Mouse (Mus musculus): ENCODE data around the gene Six1. TPM values are rescaled to one million over a fixed set of nuclear protein-coding genes. Genes with fewer than 3 reads are reported as not detected.
"Not testable (repeated sequence)": the region's sequence is repeated elsewhere in the genome, so short reads cannot be mapped to it uniquely, and the experiment has no call there.

Six1 gene
- 0.12 and 0.16 TPM in 2 replicates for polyA plus RNA-seq (2014; fragmentation: Nextera tagmentation; extraction: Ambion mirVana)

DNA sequence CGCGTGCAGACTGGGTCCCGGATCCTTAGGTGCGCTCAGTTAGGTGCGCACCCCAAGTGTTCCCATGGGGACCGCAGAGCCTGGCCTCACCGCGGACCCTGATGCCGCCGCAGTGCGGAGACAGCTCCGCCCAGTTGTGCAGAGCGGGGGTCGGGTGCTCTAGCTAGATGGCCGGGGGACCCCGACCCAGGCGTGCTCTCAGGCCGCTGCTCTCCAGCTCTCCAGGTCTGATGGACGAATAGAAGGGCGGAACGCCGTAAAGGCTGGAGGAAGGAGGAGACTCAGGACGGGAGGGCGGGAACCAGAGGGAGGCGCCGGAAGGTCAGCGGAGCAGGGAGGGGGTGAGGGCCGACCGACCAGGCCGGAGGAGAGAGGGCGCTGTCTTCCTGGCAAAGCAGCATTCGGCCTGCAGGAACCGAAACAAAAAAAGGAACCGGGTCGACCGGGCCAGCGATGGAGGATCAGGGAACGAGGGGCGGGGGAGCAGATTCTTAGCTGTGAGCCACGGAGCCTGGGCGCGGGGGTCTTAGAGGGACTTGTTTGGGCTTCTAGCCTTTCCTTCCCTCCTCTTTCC lies at the start of gene Six1:
TSS of gene Six1 (minus strand) at position 220 of the 574 bp plus-strand sequence.
- WGBS = under 1% methylated on average over 41 of the region's 42 CpGs
- ATAC-seq (ENCODE audit: low FRiP score, low TSS enrichment) = peak; percentile 93
- Histone ChIP-seq H3K27ac (ENCODE audit: low read depth, low read length) (no peak within 1 kb of the TSS), H3K36me3 (ENCODE audit: control insufficient read depth, insufficient read depth, low read length) (no peaks in the 10 kb centered on the region), H3K4me2 (replicated peaks; ENCODE audit: low read depth, low read length) (peak within 1 kb of the TSS; percentile 86), H3K4me1 (ENCODE audit: control insufficient read depth, insufficient read depth, low read length) (no peaks in the 10 kb centered on the region), H3K9me3 (ENCODE audit: control insufficient read depth, low read length) (no peaks in the 10 kb centered on the region), H3K9ac (ENCODE audit: low read depth, low read length) (peak within 1 kb of the TSS; percentile 44; the same call in 1 of the 2 replicates), H3K4me3 (ENCODE audit: low read length) (peak within 1 kb of the TSS; percentile 52), H3K27me3 (ENCODE audit: control insufficient read depth, insufficient read depth, low read length) (peaks cover 73% of the 10 kb centered on the region)

DNA sequence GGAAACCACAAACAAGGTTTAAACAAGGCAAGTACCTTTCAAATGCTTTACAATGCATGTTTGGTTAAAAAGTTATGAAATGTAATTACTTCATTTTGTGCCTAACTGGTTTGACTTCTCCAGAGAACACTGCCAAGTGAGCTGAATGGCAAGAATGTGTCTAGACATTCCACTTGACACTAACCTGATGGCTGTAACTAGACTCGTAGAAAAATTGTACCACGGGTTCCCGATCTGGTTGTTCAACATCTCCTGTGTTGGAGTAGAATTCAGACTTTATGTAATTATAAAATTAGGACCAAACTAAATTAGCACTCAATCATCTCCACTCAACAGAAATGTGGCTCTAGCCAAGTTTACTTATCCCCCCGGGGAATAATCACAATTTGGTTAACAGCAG lies 44.9 kb upstream of the Six1 start:
- 83% methylated on average over 4 of the region's 4 CpGs for WGBS
- H3K4me1 ChIP-seq (ENCODE audit: control insufficient read depth, insufficient read depth, low read length) = no peaks in the 10 kb centered on the region
- H3K9ac ChIP-seq (ENCODE audit: low read depth, low read length) = no peak overlapping the region
- no peak overlapping the region for H3K27ac ChIP-seq (ENCODE audit: low read depth, low read length)
- H3K27me3 ChIP-seq (ENCODE audit: control insufficient read depth, insufficient read depth, low read length) = no peaks in the 10 kb centered on the region
- H3K4me3 ChIP-seq (ENCODE audit: low read length) = no peak overlapping the region
- H3K9me3 ChIP-seq (ENCODE audit: control insufficient read depth, low read length) = no peaks in the 10 kb centered on the region
- peaks cover 14% of the 10 kb centered on the region for H3K36me3 ChIP-seq (ENCODE audit: control insufficient read depth, insufficient read depth, low read length)
- no peak overlapping the region for H3K4me2 ChIP-seq (replicated peaks; ENCODE audit: low read depth, low read length)
- ATAC-seq (ENCODE audit: low FRiP score, low TSS enrichment) = no peak

DNA sequence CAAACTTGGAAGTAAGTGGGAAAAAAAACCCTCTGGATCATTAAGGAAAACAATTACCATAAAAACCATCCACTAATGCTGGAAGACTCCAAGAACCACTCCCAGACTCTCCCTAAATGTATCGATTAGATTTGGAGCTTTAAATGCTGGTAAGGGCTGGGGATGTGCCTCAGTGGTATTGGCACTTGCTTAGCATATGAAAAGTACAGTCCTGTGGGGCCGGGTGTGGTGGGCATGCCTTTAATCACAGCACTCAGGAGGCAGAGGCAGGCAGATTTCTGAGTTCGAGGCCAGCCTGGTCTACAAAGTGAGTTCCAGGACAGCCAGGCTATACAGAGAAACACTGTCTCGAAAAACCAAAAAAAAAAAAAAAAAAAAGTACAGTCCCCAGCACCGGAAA lies 42.5 kb upstream of the Six1 start:
- not testable (repeated sequence) for H3K9ac ChIP-seq (ENCODE audit: low read depth, low read length); H3K36me3 ChIP-seq (ENCODE audit: control insufficient read depth, insufficient read depth, low read length); H3K27me3 ChIP-seq (ENCODE audit: control insufficient read depth, insufficient read depth, low read length); ATAC-seq (ENCODE audit: low FRiP score, low TSS enrichment); H3K9me3 ChIP-seq (ENCODE audit: control insufficient read depth, low read length); H3K4me1 ChIP-seq (ENCODE audit: control insufficient read depth, insufficient read depth, low read length); H3K4me2 ChIP-seq (replicated peaks; ENCODE audit: low read depth, low read length); H3K4me3 ChIP-seq (ENCODE audit: low read length); H3K27ac ChIP-seq (ENCODE audit: low read depth, low read length)
- WGBS = 90% methylated on average over 5 of the region's 5 CpGs

DNA sequence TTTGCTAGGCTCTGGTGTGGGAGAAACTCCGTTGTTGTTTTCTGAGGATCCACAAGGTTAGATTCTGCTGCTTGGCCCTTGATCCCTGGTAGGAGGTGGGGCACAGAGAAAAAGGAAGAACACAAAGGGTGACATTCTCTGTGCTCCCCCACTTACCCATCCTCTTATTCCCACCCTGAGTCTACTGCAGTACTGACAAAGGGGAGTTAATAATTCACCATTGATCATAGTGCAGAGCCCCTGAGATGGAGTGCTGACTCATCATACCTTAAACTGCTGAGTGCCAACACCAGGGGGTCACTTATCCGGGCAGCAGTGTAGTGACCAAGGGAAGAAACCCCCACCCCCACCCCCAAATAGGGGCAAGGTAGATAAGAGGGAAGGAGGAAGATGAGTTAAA lies 40.9 kb upstream of the Six1 start:
- WGBS = 27% methylated on average over 2 of the region's 2 CpGs
- Histone ChIP-seq H3K27me3 (ENCODE audit: control insufficient read depth, insufficient read depth, low read length) (no peaks in the 10 kb centered on the region), H3K9me3 (ENCODE audit: control insufficient read depth, low read length) (no peaks in the 10 kb centered on the region), H3K27ac (ENCODE audit: low read depth, low read length) (no peak overlapping the region), H3K4me1 (ENCODE audit: control insufficient read depth, insufficient read depth, low read length) (no peaks in the 10 kb centered on the region), H3K9ac (ENCODE audit: low read depth, low read length) (no peak overlapping the region), H3K4me2 (replicated peaks; ENCODE audit: low read depth, low read length) (no peak overlapping the region), H3K4me3 (ENCODE audit: low read length) (no peak overlapping the region), H3K36me3 (ENCODE audit: control insufficient read depth, insufficient read depth, low read length) (no peaks in the 10 kb centered on the region)
- no peak for ATAC-seq (ENCODE audit: low FRiP score, low TSS enrichment)

DNA sequence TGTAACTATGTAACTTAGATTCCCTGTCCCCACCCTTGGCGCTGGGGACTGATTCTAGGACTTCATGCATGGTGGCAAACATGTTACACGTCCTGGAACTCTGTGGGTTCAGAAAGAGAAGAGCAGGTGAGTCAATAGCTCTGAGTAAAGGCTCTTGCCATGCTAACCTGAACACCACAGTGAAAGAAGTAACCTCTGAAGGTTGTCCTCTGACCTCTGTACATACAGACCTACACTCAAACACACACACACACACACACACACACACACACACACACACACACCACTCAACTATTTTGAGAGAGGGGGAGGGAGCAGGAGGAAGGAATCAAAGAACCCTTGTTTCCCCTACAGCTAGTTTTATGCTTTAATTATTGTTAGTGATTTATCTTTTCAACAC lies 40.5 kb upstream of the Six1 start:
- Histone ChIP-seq H3K9ac (ENCODE audit: low read depth, low read length) (no peak overlapping the region), H3K36me3 (ENCODE audit: control insufficient read depth, insufficient read depth, low read length) (no peaks in the 10 kb centered on the region), H3K4me1 (ENCODE audit: control insufficient read depth, insufficient read depth, low read length) (no peaks in the 10 kb centered on the region), H3K27ac (ENCODE audit: low read depth, low read length) (no peak overlapping the region), H3K27me3 (ENCODE audit: control insufficient read depth, insufficient read depth, low read length) (no peaks in the 10 kb centered on the region), H3K9me3 (ENCODE audit: control insufficient read depth, low read length) (no peaks in the 10 kb centered on the region), H3K4me2 (replicated peaks; ENCODE audit: low read depth, low read length) (no peak overlapping the region), H3K4me3 (ENCODE audit: low read length) (no peak overlapping the region)
- ATAC-seq (ENCODE audit: low FRiP score, low TSS enrichment) = 0 out of 2 replicates have a peak, but pooled peaks have one; percentile 24
- 70% methylated on average over 2 of the region's 2 CpGs for WGBS

DNA sequence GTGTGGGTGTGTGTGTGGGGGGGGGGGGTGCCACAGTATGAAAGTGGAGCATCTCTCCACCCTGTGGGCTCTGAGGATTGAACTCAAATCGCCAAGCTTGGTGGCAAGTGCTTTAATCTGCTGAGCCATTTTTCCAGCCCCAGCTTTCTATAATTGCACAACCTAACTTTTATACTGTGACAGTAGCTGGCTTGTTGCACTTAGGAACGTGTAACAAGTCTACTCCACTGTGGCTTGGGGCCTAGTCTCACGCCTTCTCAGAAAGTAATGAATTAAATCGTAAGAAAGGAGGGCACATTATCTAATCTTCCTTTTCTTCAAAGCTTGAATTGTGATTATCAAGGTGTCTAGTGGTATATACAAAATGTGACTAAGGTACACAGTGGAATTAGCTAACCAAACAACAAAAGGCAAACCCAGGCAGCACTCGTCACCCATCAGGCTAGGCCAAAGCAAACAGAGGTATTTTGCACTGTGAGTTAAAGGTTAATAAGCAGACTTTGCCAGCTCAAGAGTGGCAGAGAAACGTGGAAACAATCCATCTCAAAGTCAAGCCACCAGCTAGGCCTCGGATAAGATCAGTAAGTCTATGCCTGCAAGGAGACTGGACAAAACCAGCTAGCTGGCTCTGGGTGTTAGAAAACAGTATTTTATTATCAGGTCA lies 37.1 kb upstream of the Six1 start:
- ATAC-seq (ENCODE audit: low FRiP score, low TSS enrichment) = no peak

DNA sequence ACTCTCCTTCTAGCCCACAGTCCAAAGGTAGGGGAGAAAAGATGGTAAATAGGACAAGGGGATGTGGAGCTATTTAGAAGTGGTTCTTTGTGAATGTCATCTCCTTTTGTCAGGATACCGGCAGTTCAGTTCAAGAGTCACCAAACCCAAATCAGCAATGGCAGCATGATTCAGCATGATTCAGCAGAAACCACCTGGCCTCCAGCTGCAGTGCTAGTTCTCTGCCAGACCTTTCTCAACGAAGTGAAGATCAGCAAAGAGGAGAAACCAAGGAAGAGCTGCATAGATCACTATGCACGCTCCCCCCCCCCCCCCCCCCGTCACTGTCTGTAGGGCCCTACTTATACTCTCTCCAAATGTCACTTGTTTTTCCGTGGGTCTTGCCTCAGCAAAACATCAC lies 35.2 kb upstream of the Six1 start:
- H3K4me1 ChIP-seq (ENCODE audit: control insufficient read depth, insufficient read depth, low read length) = no peaks in the 10 kb centered on the region
- H3K4me2 ChIP-seq (replicated peaks; ENCODE audit: low read depth, low read length) = no peak overlapping the region
- no peak overlapping the region for H3K9ac ChIP-seq (ENCODE audit: low read depth, low read length)
- no peaks in the 10 kb centered on the region for H3K9me3 ChIP-seq (ENCODE audit: control insufficient read depth, low read length)
- 68% methylated on average over 5 of the region's 5 CpGs for WGBS
- H3K4me3 ChIP-seq (ENCODE audit: low read length) = no peak overlapping the region
- H3K27me3 ChIP-seq (ENCODE audit: control insufficient read depth, insufficient read depth, low read length) = no peaks in the 10 kb centered on the region
- no peaks in the 10 kb centered on the region for H3K36me3 ChIP-seq (ENCODE audit: control insufficient read depth, insufficient read depth, low read length)
- H3K27ac ChIP-seq (ENCODE audit: low read depth, low read length) = no peak overlapping the region
- no peak for ATAC-seq (ENCODE audit: low FRiP score, low TSS enrichment)

More for the DNA sequence above, 37.1 kb upstream of the Six1 start:
- Histone ChIP-seq H3K9ac (ENCODE audit: low read depth, low read length) (no peak overlapping the region), H3K36me3 (ENCODE audit: control insufficient read depth, insufficient read depth, low read length) (no peaks in the 10 kb centered on the region), H3K4me3 (ENCODE audit: low read length) (no peak overlapping the region), H3K27me3 (ENCODE audit: control insufficient read depth, insufficient read depth, low read length) (no peaks in the 10 kb centered on the region), H3K9me3 (ENCODE audit: control insufficient read depth, low read length) (no peaks in the 10 kb centered on the region), H3K4me2 (replicated peaks; ENCODE audit: low read depth, low read length) (no peak overlapping the region), H3K27ac (ENCODE audit: low read depth, low read length) (no peak overlapping the region), H3K4me1 (ENCODE audit: control insufficient read depth, insufficient read depth, low read length) (no peaks in the 10 kb centered on the region)
- WGBS = 76% methylated on average over 7 of the region's 7 CpGs

DNA sequence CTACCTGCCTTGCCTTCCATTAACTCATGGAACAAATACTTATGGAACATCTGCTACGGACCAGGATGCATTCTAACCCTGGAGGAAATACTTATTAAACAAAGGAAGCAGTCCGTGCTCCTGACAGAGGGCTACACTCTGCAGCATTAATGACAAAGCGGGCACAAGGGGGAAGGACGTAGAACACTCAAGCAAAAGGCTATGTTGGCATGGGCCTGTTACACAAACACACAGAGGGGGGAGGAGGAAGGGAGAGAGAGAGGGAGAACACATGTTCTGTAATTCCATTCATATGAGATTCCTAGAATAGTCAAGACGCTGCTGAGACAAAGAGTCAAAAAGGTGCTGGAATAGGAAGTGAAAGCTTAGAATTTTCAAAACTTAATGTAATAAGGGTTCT lies 34.8 kb upstream of the Six1 start:
- Histone ChIP-seq H3K4me2 (replicated peaks; ENCODE audit: low read depth, low read length) (no peak overlapping the region), H3K27ac (ENCODE audit: low read depth, low read length) (no peak overlapping the region), H3K27me3 (ENCODE audit: control insufficient read depth, insufficient read depth, low read length) (no peaks in the 10 kb centered on the region), H3K9me3 (ENCODE audit: control insufficient read depth, low read length) (no peaks in the 10 kb centered on the region), H3K4me3 (ENCODE audit: low read length) (no peak overlapping the region), H3K9ac (ENCODE audit: low read depth, low read length) (no peak overlapping the region), H3K36me3 (ENCODE audit: control insufficient read depth, insufficient read depth, low read length) (no peaks in the 10 kb centered on the region), H3K4me1 (ENCODE audit: control insufficient read depth, insufficient read depth, low read length) (no peaks in the 10 kb centered on the region)
- ATAC-seq (ENCODE audit: low FRiP score, low TSS enrichment) = no peak
- 82% methylated on average over 5 of the region's 5 CpGs for WGBS

DNA sequence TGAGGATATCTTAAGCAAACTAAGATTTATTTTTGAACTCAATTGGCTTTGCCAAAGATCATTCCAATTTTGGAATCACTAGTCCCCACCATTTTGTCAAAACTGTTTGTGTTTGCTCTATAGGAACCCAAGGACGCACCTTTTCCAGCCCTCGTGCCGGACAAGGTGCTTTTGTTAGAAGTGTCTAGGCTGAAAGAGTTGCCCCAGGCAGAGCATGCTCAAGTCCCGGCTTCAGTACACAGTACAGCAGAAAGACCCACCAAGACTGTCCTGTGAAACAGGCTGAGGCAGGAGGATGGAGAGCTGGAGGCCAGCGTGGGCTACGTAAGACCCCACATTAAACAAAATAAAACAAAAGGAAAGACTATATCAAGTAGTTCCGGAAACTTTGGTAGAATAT lies 33.4 kb upstream of the Six1 start:
- Histone ChIP-seq H3K4me1 (ENCODE audit: control insufficient read depth, insufficient read depth, low read length) (no peaks in the 10 kb centered on the region), H3K27me3 (ENCODE audit: control insufficient read depth, insufficient read depth, low read length) (no peaks in the 10 kb centered on the region), H3K9me3 (ENCODE audit: control insufficient read depth, low read length) (no peaks in the 10 kb centered on the region), H3K36me3 (ENCODE audit: control insufficient read depth, insufficient read depth, low read length) (no peaks in the 10 kb centered on the region), H3K4me2 (replicated peaks; ENCODE audit: low read depth, low read length) (no peak overlapping the region), H3K27ac (ENCODE audit: low read depth, low read length) (no peak overlapping the region), H3K9ac (ENCODE audit: low read depth, low read length) (no peak overlapping the region), H3K4me3 (ENCODE audit: low read length) (no peak overlapping the region)
- 90% methylated on average over 7 of the region's 7 CpGs for WGBS
- ATAC-seq (ENCODE audit: low FRiP score, low TSS enrichment) = no peak
